Mouse (Mus musculus) limb, embryonic 14.5 days (tissue): Measurements from ENCODE around the gene Clmp. TPM values are rescaled to one million over a fixed set of nuclear protein-coding genes. Genes with fewer than 3 reads are reported as not detected.

Experiments
- ATAC-seq: fragments of 200-750 bp; cut with Nextera tagmentation; 2 replicates; pipeline ENCODE4 v1.8.0; 2017; ENCODE audit warnings: low read depth, moderate number of reproducible peaks, moderate TSS enrichment; ENCODE audit not compliant: low FRiP score
- DNase-seq: peaks from one replicate; pipeline ENCODE4 v3.0.0-alpha.2; 2015; ENCODE audit warnings: low spot score
- H3K27ac ChIP-seq: fragments of 300-500 bp; sonication (generic); replicated peaks from 2 replicates; pipeline ENCODE4 v1.5.1; 2014; ENCODE audit warnings: low read depth, mild to moderate bottlenecking, low read length, moderate library complexity, mixed read lengths
- H3K27me3 ChIP-seq: fragments of 300-500 bp; sonication (generic); 2 replicates; pipeline ENCODE4 v1.6.1; 2014; ENCODE audit warnings: low read length, mixed read lengths; ENCODE audit not compliant: control insufficient read depth, insufficient read depth
- H3K36me3 ChIP-seq: fragments of 300-500 bp; sonication (generic); 2 replicates; pipeline ENCODE4 v1.6.1; 2014; ENCODE audit warnings: mild to moderate bottlenecking, low read length, moderate library complexity, mixed read lengths; ENCODE audit not compliant: control insufficient read depth, insufficient read depth
- H3K4me1 ChIP-seq: fragments of 300-500 bp; sonication (generic); 2 replicates; pipeline ENCODE4 v1.6.1; 2014; ENCODE audit warnings: antibody characterized with exemption, low read length, mixed read lengths; ENCODE audit not compliant: control insufficient read depth, insufficient read depth
- H3K4me2 ChIP-seq: fragments of 300-500 bp; sonication (generic); replicated peaks from 2 replicates; pipeline ENCODE4 v1.6.1; 2014; ENCODE audit warnings: low read depth, mild to moderate bottlenecking, low read length, moderate library complexity; ENCODE audit not compliant: severe bottlenecking
- H3K4me3 ChIP-seq: fragments of 300-500 bp; sonication (generic); replicated peaks from 2 replicates; pipeline ENCODE4 v1.5.1; 2014; ENCODE audit warnings: low read length
- H3K9ac ChIP-seq: fragments of 300-500 bp; sonication (generic); 2 replicates; pipeline ENCODE4 v1.6.1; 2014; ENCODE audit warnings: mild to moderate bottlenecking, low read depth, low read length, moderate library complexity; ENCODE audit not compliant: severe bottlenecking
- H3K9me3 ChIP-seq: fragments of 300-500 bp; sonication (generic); 2 replicates; pipeline ENCODE4 v1.6.1; 2016; ENCODE audit warnings: low read length; ENCODE audit not compliant: control insufficient read depth
- POLR2A ChIP-seq: fragments of 200-500 bp; IDR thresholded peaks from 2 replicates; pipeline ENCODE4 v1.8.0; 2012; ENCODE audit warnings: inconsistent platforms, mild to moderate bottlenecking, moderate library complexity, borderline replicate concordance; ENCODE audit not compliant: insufficient read depth, insufficient read length; ENCODE audit errors: extremely low read depth
- WGBS: fragments of 180-500 bp; shearing (Covaris S2); extraction: QIAGEN DNeasy Blood & Tissue Kit; methylation state at CpG from one replicate; pipeline ENCODE4 v1.1.7; 2014; 5-methylcytosine and 5-hydroxymethylcytosine counted together
- polyA plus RNA-seq, 2 experiments: library from polyadenylated mRNA; depleted of rRNA in 1 of 2; stranded (reverse) in 1 of 2; unstranded in 1 of 2; fragments of >200 nt; fragmentation: Nextera tagmentation in 1 of 2; extraction: Ambion mirVana in 1 of 2; gene quantifications; 2 replicates each; pipeline versions ENCODE4 v1.2.1 to v1.2.3; 2012 to 2014

Clmp gene
- polyA plus RNA-seq, 2 experiments = 44.7 to 61.5 TPM

DNA sequence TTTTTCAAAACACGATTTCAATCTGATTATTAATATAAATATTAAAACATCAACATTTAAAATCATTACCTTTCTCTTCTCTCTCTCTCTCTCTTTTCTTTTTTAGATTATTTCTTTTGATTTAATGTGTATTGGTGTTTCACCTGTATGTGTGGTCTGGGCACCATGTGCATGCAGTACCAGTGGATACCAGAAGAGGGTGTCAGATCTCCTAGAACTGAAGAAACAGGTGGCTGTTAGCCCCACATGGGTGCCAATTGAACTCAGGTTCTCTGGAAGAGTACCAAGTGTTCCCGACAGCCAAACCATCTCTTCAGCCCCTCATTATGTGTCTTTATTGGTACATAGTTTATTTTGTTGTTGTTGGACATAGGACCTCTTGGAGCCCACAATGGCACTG is 126.1 kb downstream of the Clmp start:
- Histone ChIP-seq H3K9ac (no peak overlapping the region), H3K36me3 (peaks cover 8% of the 10 kb centered on the region), H3K9me3 (no peaks in the 10 kb centered on the region), H3K4me1 (peaks cover 9% of the 10 kb centered on the region), H3K27ac (no peak overlapping the region), H3K27me3 (no peaks in the 10 kb centered on the region), H3K4me3 (no peak overlapping the region), H3K4me2 (no peak overlapping the region)
- ATAC-seq (no peak), DNase-seq (no peak)
- WGBS = 52% methylated on average over 2 of the region's 2 CpGs
- no peak for TF ChIP-seq POLR2A

DNA sequence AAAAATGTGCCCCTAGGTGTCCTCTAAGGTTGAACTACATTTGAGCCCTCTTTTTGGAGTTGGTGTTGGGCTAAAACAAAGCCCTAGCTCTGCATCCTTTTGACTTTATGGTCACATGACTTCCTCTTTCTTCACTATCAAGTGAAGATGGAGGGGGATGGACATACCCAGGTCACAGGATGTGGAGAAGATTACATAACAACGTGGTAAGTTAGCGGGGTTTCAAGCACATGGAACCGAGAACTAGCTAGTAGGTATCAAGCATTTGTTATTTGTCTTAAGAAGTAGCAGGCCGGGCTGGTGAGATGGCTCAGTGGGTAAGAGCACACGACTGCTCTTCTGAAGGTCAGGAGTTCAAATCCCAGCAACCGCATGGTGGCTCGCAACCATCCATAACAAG is 128.3 kb downstream of the Clmp start:
- Histone ChIP-seq H3K4me3 (no peak overlapping the region), H3K9ac (no peak overlapping the region), H3K27me3 (no peaks in the 10 kb centered on the region), H3K27ac (no peak overlapping the region), H3K36me3 (0 out of 2 replicates have a peak, but pooled peaks cover 3% of the 10 kb centered on the region), H3K4me2 (no peak overlapping the region), H3K9me3 (no peaks in the 10 kb centered on the region), H3K4me1 (no peaks in the 10 kb centered on the region)
- no peak for DNase-seq
- no peak for TF ChIP-seq POLR2A
- 90% methylated on average over 7 of the region's 7 CpGs for WGBS
- ATAC-seq = no peak

DNA sequence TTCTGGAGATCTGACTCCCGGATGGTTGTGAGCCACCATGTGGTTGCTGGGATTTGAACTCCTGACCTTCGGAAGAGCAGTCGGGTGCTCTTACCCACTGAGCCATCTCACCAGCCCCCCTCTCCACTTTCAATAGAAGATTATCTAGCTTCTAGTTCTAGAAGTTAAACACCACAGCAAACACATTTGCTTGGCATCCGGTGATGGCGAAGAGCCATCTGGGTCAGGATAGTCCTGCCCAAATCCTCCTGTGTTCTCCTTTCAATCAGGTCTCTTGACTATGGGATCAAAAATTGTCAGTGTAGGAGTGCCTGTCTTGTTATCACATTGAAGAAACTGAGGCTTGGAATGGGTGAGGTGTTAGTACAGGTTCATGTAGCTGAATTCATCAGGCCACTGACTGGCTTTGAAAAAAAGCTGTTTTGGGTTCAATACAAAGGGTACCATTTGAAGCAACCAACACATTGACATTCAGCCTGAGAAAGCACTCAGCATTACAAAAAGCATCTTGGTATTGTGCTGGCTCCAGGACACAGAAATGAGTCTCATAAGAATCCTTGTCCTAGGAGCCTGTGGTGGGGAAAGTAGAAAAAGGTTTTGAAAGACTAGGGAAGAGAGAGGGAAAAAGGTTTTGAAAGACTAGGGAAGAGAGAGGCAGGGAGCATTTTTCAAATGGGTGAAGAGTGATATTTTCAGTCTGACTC is 131.7 kb downstream of the Clmp start:
- Histone ChIP-seq H3K27me3 (no peaks in the 10 kb centered on the region), H3K4me1 (no peaks in the 10 kb centered on the region), H3K9ac (no peak overlapping the region), H3K4me2 (no peak overlapping the region), H3K9me3 (no peaks in the 10 kb centered on the region), H3K4me3 (no peak overlapping the region), H3K27ac (no peak overlapping the region), H3K36me3 (no peaks in the 10 kb centered on the region)
- ATAC-seq (no peak), DNase-seq (no peak)
- WGBS = 82% methylated on average over 5 of the region's 5 CpGs
- no peak for TF ChIP-seq POLR2A

DNA sequence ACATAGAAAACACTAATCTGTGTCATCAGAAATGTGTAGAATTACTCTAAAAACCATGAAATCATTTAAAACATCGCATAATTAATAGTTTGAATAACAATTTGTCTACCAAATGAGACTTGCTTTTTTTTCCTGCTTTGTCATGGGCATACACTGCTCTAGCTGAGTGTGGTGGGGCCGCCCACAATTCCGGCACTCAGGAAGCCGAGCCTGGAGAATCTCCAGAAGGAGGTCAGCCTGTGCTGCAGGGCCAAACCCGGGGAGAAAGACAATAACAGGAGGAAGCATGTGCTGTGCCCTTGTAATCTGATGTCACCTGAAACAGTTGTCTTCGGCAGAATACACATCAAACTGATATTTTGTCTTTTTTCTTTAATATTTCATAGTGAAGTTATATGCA is 139.8 kb downstream of the Clmp start:
- H3K4me1 ChIP-seq = no peaks in the 10 kb centered on the region
- no peak overlapping the region for H3K4me3 ChIP-seq
- TF ChIP-seq POLR2A = no peak
- no peak overlapping the region for H3K9ac ChIP-seq
- DNase-seq = no peak
- no peak for ATAC-seq
- H3K4me2 ChIP-seq = no peak overlapping the region
- H3K9me3 ChIP-seq = no peaks in the 10 kb centered on the region
- no peaks in the 10 kb centered on the region for H3K27me3 ChIP-seq
- no peak overlapping the region for H3K27ac ChIP-seq
- WGBS = 45% methylated on average over 6 of the region's 6 CpGs
- no peaks in the 10 kb centered on the region for H3K36me3 ChIP-seq

DNA sequence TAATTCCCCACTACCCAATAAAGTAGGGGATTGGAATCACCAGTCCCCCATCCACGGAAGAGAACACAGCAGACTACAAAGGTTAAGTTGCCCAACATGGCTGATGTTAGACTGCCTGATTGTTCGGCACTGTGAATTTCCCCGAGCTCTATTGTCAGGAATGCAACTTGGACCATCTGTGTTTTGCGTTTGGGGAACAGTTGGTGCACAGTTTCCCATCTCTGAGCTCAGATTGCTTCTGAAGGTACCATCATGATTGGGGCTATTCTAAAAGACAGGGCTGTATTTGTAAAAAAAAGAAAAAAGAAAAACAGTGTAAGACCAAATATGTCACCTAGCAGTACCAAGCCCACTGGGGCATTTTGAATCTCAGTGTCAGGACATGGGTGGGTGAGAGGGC is 141.6 kb downstream of the Clmp start:
- no peaks in the 10 kb centered on the region for H3K9me3 ChIP-seq
- H3K4me2 ChIP-seq = no peak overlapping the region
- ATAC-seq (no peak), DNase-seq (no peak)
- 53% methylated on average over 4 of the region's 4 CpGs for WGBS
- no peaks in the 10 kb centered on the region for H3K4me1 ChIP-seq
- H3K9ac ChIP-seq = no peak overlapping the region
- no peak overlapping the region for H3K27ac ChIP-seq
- H3K4me3 ChIP-seq = no peak overlapping the region
- no peaks in the 10 kb centered on the region for H3K27me3 ChIP-seq
- no peak for TF ChIP-seq POLR2A
- H3K36me3 ChIP-seq = no peaks in the 10 kb centered on the region

DNA sequence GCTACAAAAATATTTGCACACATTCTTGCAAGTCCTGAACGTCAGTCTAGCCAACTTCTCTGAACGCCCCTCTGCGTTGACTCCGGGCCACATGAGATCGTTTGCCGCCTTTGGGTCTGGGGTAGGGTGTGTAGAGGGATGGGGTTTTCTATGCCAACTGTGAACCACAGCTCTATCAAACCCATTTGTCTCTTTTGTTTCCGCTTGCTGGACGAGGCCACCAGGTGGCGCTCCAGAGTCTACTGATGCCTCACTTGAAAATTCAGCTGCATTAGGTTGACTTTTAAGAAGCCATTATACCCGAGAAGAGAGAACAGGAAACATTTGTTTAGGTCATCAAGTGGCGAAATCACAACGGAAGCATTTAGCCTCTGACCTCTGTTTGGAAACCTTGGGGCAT is 148.8 kb downstream of the Clmp start:
- no peak for ATAC-seq
- no peak overlapping the region for H3K9ac ChIP-seq
- H3K27ac ChIP-seq = no peak overlapping the region
- no peaks in the 10 kb centered on the region for H3K9me3 ChIP-seq
- WGBS = 8% methylated on average over 12 of the region's 12 CpGs
- H3K4me3 ChIP-seq = no peak overlapping the region
- no peaks in the 10 kb centered on the region for H3K27me3 ChIP-seq
- no peaks in the 10 kb centered on the region for H3K4me1 ChIP-seq
- DNase-seq = peak; percentile 83
- no peak for TF ChIP-seq POLR2A
- no peak overlapping the region for H3K4me2 ChIP-seq
- no peaks in the 10 kb centered on the region for H3K36me3 ChIP-seq

Other genes with a start within 250 kb of the Clmp start
- 11.3 and 13.2 TPM in 2 replicates for gene Gramd1b, start 154.6 kb upstream of the Clmp start, polyA plus RNA-seq (2012; rRNA removed)
- gene Gramd1b, start 154.6 kb upstream of the Clmp start, polyA plus RNA-seq (2014; fragmentation: Nextera tagmentation; extraction: Ambion mirVana) = 2.9 and 3.6 TPM in 2 replicates
- not detected in 2 replicates for gene Gm21915, start 15.3 kb upstream of the Clmp start, polyA plus RNA-seq (2012; rRNA removed)
- not detected in 2 replicates for gene Gm21915, start 15.3 kb upstream of the Clmp start, polyA plus RNA-seq (2014; fragmentation: Nextera tagmentation; extraction: Ambion mirVana)
- 2,115 and 2,701 TPM in 2 replicates for gene Hspa8, start 115.0 kb downstream of the Clmp start, polyA plus RNA-seq (2012; rRNA removed)
- 1,955 and 2,023 TPM in 2 replicates for gene Hspa8, start 115.0 kb downstream of the Clmp start, polyA plus RNA-seq (2014; fragmentation: Nextera tagmentation; extraction: Ambion mirVana)
- gene Bsx, start 188.2 kb downstream of the Clmp start, polyA plus RNA-seq (2012; rRNA removed) = 0.05 and 0.06 TPM in 2 replicates
- gene Bsx, start 188.2 kb downstream of the Clmp start, polyA plus RNA-seq (2014; fragmentation: Nextera tagmentation; extraction: Ambion mirVana) = not detected in 2 replicates